Mouse (Mus musculus) neural tube, embryonic 13.5 days (tissue): ENCODE results near the gene Wdr47. TPM values are rescaled to one million over a fixed set of nuclear protein-coding genes. Genes with fewer than 3 reads are reported as not detected.
A peak's percentile ranks its signal among the peaks of the same experiment; 100 is the strongest.
"Not testable (repeated sequence)": the region's sequence is repeated elsewhere in the genome, so short reads cannot be mapped to it uniquely, and the experiment has no call there.

Experiments used
- ATAC-seq: fragments of 200-750 bp; cut with Nextera tagmentation; 2 replicates; pipeline ENCODE4 v1.8.0; 2017; ENCODE audit warnings: low read depth, mild to moderate bottlenecking, moderate TSS enrichment, moderate library complexity
- H3K27ac ChIP-seq: fragments of 300-500 bp; sonication (generic); replicated peaks from 2 replicates; pipeline ENCODE4 v1.5.1; 2015; ENCODE audit warnings: moderate library complexity, mild to moderate bottlenecking, inconsistent platforms
- H3K27me3 ChIP-seq: fragments of 300-500 bp; sonication (generic); 2 replicates; pipeline ENCODE4 v1.6.1; 2015; ENCODE audit warnings: mild to moderate bottlenecking, inconsistent platforms
- H3K36me3 ChIP-seq: fragments of 300-500 bp; sonication (generic); 2 replicates; pipeline ENCODE4 v1.6.1; 2015; ENCODE audit warnings: mild to moderate bottlenecking, inconsistent platforms
- H3K4me1 ChIP-seq: fragments of 300-500 bp; sonication (generic); replicated peaks from 2 replicates; pipeline ENCODE4 v1.6.1; 2015; ENCODE audit warnings: inconsistent platforms
- H3K4me2 ChIP-seq: fragments of 300-500 bp; sonication (generic); 2 replicates; pipeline ENCODE4 v1.6.1; 2015; ENCODE audit warnings: inconsistent platforms, mild to moderate bottlenecking, moderate library complexity
- H3K4me3 ChIP-seq: fragments of 300-500 bp; sonication (generic); 2 replicates; pipeline ENCODE4 v1.5.1; 2015; ENCODE audit warnings: mild to moderate bottlenecking, inconsistent platforms
- H3K9ac ChIP-seq: fragments of 300-500 bp; sonication (generic); 2 replicates; pipeline ENCODE4 v1.6.1; 2015; ENCODE audit warnings: moderate library complexity, mild to moderate bottlenecking, inconsistent platforms
- H3K9me3 ChIP-seq: fragments of 300-500 bp; sonication (generic); 2 replicates; pipeline ENCODE4 v1.6.1; 2016; ENCODE audit warnings: inconsistent platforms
- WGBS: fragments of 180-500 bp; shearing (Covaris S2); methylation state at CpG from one replicate; pipeline ENCODE4 v1.1.7; 2015; 5-methylcytosine and 5-hydroxymethylcytosine counted together
- polyA plus RNA-seq: library from polyadenylated mRNA; unstranded; fragments of >200 nt; fragmentation: Nextera tagmentation; extraction: Ambion mirVana; gene quantifications from 2 replicates; pipeline ENCODE4 v1.2.1, GENCODE M21; 2015

Gene Wdr47
- polyA plus RNA-seq, result 78.2 and 85.0 TPM in 2 replicates

DNA sequence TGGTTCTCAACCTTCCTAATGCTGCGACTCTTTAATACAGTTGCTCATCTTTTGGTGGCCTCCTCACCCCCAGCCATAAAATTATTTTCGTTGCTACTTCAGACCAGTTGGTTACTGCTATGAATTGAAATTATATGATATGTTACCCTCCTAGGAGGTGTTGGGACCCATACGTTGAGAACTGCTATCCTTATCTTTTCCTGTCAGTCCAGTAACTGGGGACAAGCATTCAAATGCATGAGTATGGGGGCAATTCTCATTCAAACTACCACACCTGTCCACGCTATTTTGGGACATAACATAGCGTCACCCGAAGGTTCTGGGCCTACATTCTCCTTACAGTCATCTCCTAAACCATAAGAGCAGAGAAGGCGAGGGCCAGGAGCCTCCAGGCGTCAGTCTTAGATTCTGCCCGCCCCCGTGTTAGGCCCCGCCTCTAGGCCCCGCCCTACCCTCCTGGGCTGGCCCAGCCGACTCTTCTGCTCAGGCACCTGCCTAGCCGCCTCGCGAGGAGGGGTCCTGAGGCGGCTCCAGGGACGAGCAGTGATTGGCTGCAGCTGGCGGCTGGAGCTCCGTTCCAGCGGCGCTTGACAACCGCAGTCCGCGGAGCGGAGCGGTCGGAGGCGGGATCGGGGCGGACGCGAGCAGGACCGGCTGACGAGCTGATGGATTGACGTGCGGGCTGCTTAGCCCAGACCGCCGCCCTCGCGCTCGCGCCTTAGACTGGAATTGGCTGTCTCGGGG, at the start of gene Wdr47:
Wdr47 (plus strand) TSS at position 494 of the 744 bp plus-strand sequence.
- 6% methylated on average over 44 of the region's 44 CpGs for WGBS
- peaks cover 19% of the 10 kb centered on the region for H3K4me1 ChIP-seq
- H3K4me3 ChIP-seq, result peak within 1 kb of the TSS; percentile 98
- H3K27ac ChIP-seq, result peak within 1 kb of the TSS; percentile 96
- H3K9ac ChIP-seq, result peak within 1 kb of the TSS; percentile 95
- no peaks in the 10 kb centered on the region for H3K36me3 ChIP-seq
- peak; percentile 99 for ATAC-seq
- H3K4me2 ChIP-seq, result peak within 1 kb of the TSS; percentile 77
- no peaks in the 10 kb centered on the region for H3K27me3 ChIP-seq
- no peaks in the 10 kb centered on the region for H3K9me3 ChIP-seq

- ATAC-seq, result no peak
- no peak overlapping the region for H3K9ac ChIP-seq
- no peak overlapping the region for H3K4me3 ChIP-seq
- 88% methylated on average over 11 of the region's 11 CpGs for WGBS
- no peaks in the 10 kb centered on the region for H3K9me3 ChIP-seq
- no peaks in the 10 kb centered on the region for H3K27me3 ChIP-seq
- peaks cover 5% of the 10 kb centered on the region; the same call in 1 of the 2 replicates for H3K4me1 ChIP-seq
- H3K36me3 ChIP-seq, result no peaks in the 10 kb centered on the region
- H3K4me2 ChIP-seq, result no peak overlapping the region
- no peak overlapping the region for H3K27ac ChIP-seq
Measured at GRCm38 (mm10) chr3:108542299-108542698, 48.8 kb upstream of the Wdr47 start.

GRCm38 (mm10) chr3:108554111-108554561, 36.9 kb upstream of the Wdr47 start:
- H3K27me3 ChIP-seq, result no peaks in the 10 kb centered on the region
- peak overlapping the region; percentile 75 for H3K4me3 ChIP-seq
- peaks cover 30% of the 10 kb centered on the region for H3K36me3 ChIP-seq
- ATAC-seq, result peak; percentile 81
- WGBS, result under 1% methylated on average over 39 of the region's 42 CpGs
- H3K9me3 ChIP-seq, result no peaks in the 10 kb centered on the region
- peak overlapping the region; percentile 94 for H3K27ac ChIP-seq
- peaks cover 7% of the 10 kb centered on the region for H3K4me1 ChIP-seq
- H3K4me2 ChIP-seq, result peak overlapping the region; percentile 63
- H3K9ac ChIP-seq, result peak overlapping the region; percentile 96

GRCm38 (mm10) chr3:108554587-108555312, 36.3 kb upstream of the Wdr47 start:
- Histone ChIP-seq H3K27ac (peak overlapping the region; percentile 94), H3K36me3 (peaks cover 35% of the 10 kb centered on the region), H3K4me3 (peak overlapping the region; percentile 75), H3K27me3 (no peaks in the 10 kb centered on the region), H3K4me1 (peaks cover 7% of the 10 kb centered on the region), H3K4me2 (peak overlapping the region; percentile 63), H3K9ac (peak overlapping the region; percentile 96), H3K9me3 (no peaks in the 10 kb centered on the region)
- WGBS, result 18% methylated on average over 22 of the region's 22 CpGs
- peak; percentile 96 for ATAC-seq

GRCm38 (mm10) chr3:108557888-108558287, 33.2 kb upstream of the Wdr47 start:
- Histone ChIP-seq H3K27ac (no peak overlapping the region), H3K4me1 (peaks cover 23% of the 10 kb centered on the region), H3K4me2 (no peak overlapping the region), H3K9ac (no peak overlapping the region), H3K36me3 (peaks cover 42% of the 10 kb centered on the region), H3K27me3 (no peaks in the 10 kb centered on the region), H3K4me3 (no peak overlapping the region), H3K9me3 (no peaks in the 10 kb centered on the region)
- WGBS, result 93% methylated on average over 4 of the region's 4 CpGs
- ATAC-seq, result no peak

DNA sequence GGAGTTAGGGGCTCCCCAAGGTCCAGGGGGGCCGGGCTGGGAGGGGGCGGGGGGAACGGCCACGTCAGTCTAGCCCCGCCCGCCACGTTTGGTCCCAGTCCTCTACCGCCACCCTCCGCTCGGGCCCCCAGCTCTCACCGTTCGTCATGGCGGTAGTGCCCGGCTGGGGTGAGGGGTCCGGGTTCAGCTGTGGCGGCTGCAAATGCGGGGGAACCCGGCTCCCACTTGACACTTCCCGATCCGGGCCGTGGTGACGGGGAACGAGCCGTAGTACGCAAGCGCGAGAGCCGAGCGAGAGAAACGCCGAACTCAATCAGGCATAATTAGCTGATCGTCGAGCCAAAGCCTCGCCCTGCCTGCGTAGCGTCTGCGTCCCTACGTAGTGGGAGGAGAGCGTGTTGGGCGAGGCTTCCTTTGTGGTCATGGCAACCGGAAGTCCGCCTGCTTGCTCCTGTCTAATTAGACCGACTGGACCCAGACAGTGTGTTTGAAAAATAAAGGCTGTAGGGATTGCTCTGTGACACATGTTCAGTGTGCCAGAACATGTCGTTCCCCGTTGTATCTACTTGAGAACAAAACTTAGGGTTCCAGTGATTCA, 28.8 kb upstream of the Wdr47 start, which contains the start of gene Tmem167b:
Tmem167b (minus strand) TSS at position 334 of the 598 bp plus-strand sequence.
- Histone ChIP-seq H3K4me3 (peak within 1 kb of the TSS; percentile 86), H3K27ac (peak within 1 kb of the TSS; percentile 96), H3K9ac (peak within 1 kb of the TSS; percentile 87), H3K4me2 (peak within 1 kb of the TSS; percentile 80), H3K9me3 (no peaks in the 10 kb centered on the region), H3K36me3 (peaks cover 30% of the 10 kb centered on the region), H3K4me1 (peaks cover 20% of the 10 kb centered on the region), H3K27me3 (no peaks in the 10 kb centered on the region)
- ATAC-seq, result peak; percentile 97
- under 1% methylated on average over 44 of the region's 45 CpGs for WGBS

DNA sequence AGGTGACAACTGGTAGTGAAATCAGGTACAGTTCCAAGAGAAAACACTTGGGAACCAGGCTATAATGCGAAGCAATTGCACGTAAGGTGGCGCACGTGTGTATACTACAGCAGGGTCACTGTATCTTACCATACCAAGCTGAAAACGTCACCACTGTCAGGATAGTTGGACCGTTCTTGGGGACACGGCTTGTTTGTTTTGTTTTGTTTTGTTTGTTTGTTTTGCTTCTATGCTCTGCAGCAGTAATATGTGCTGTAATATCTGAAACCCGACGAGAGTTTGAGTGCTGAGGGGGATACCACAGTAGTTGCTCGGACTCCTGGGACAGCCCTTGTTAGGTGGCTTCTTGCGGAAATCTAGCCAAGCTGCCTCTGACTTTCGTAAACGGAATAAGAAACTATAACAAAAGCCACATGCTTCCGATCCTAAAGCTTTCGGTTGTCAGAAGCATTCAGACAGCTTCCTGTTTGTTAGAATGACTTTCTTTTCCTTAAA, 28.3 kb upstream of the Wdr47 start:
- WGBS, result 13% methylated on average over 15 of the region's 15 CpGs
- Histone ChIP-seq H3K4me1 (peaks cover 20% of the 10 kb centered on the region), H3K4me2 (peak overlapping the region; percentile 80), H3K36me3 (peaks cover 25% of the 10 kb centered on the region), H3K9me3 (no peaks in the 10 kb centered on the region), H3K27me3 (no peaks in the 10 kb centered on the region), H3K4me3 (peak overlapping the region; percentile 86), H3K9ac (peak overlapping the region; percentile 87), H3K27ac (peak overlapping the region; percentile 96)
- peak; percentile 76 for ATAC-seq

DNA sequence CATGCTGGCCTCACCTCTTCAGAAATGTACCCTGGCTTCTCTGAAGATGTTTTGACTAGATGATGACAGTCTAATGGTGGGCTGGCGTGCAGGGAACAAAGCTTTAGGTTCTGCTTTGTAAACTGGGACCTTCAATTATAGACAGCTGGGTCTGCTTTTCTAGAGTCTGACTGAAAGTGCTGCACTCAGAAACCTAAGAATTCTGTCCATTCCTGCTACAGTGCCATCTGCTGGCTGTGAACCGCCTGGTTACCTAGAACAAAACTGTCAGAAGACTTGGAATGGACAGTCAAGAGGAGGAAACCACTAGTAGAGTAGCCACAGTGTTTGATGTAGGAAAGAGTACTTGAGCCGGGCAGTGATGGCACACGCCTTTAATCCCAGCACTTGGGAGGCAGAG, 27.8 kb upstream of the Wdr47 start:
- Histone ChIP-seq H3K9ac (peak overlapping the region; percentile 87), H3K4me3 (peak overlapping the region; percentile 86), H3K4me2 (peak overlapping the region; percentile 80), H3K27me3 (no peaks in the 10 kb centered on the region), H3K27ac (peak overlapping the region; percentile 96), H3K36me3 (peaks cover 21% of the 10 kb centered on the region), H3K4me1 (peaks cover 20% of the 10 kb centered on the region), H3K9me3 (no peaks in the 10 kb centered on the region)
- ATAC-seq, result peak; percentile 1; the same call in 1 of the 2 replicates
- 14% methylated on average over 4 of the region's 4 CpGs for WGBS

- peak overlapping the region; percentile 74 for H3K27ac ChIP-seq
- H3K9ac ChIP-seq, result no peak overlapping the region
- H3K36me3 ChIP-seq, result no peaks in the 10 kb centered on the region
- no peak for ATAC-seq
- H3K4me3 ChIP-seq, result no peak overlapping the region
- 13% methylated on average over 15 of the region's 15 CpGs for WGBS
- H3K4me1 ChIP-seq, result peaks cover 20% of the 10 kb centered on the region
- H3K9me3 ChIP-seq, result no peaks in the 10 kb centered on the region
- peak overlapping the region; percentile 16; the same call in 1 of the 2 replicates for H3K4me2 ChIP-seq
- no peaks in the 10 kb centered on the region for H3K27me3 ChIP-seq
Measured at GRCm38 (mm10) chr3:108567990-108568877, 22.8 kb upstream of the Wdr47 start.

GRCm38 (mm10) chr3:108569636-108570035, 21.4 kb upstream of the Wdr47 start:
- H3K4me2 ChIP-seq, H3K9me3 ChIP-seq, H3K9ac ChIP-seq, H3K27ac ChIP-seq, ATAC-seq, H3K27me3 ChIP-seq, H3K4me3 ChIP-seq, H3K36me3 ChIP-seq: not testable (repeated sequence)
- peaks cover 31% of the 10 kb centered on the region for H3K4me1 ChIP-seq
- WGBS, result 53% methylated on average over 3 of the region's 3 CpGs

- peak overlapping the region; percentile 68 for H3K4me3 ChIP-seq
- no peaks in the 10 kb centered on the region for H3K9me3 ChIP-seq
- 90% methylated on average over 14 of the region's 14 CpGs for WGBS
- H3K9ac ChIP-seq, result no peak overlapping the region
- no peak for ATAC-seq
- 0 out of 2 replicates have a peak overlapping the region, but pooled peaks have one; percentile 49 for H3K27ac ChIP-seq
- no peaks in the 10 kb centered on the region for H3K27me3 ChIP-seq
- H3K4me2 ChIP-seq, result peak overlapping the region; percentile 48
- H3K4me1 ChIP-seq, result peaks cover 31% of the 10 kb centered on the region
- no peaks in the 10 kb centered on the region for H3K36me3 ChIP-seq
Measured at GRCm38 (mm10) chr3:108570813-108571212, 20.3 kb upstream of the Wdr47 start.
